Mouse (Mus musculus) cerebellum, adult 2 months (tissue): Measurements from ENCODE around the gene Ifngr2.

Experiments
- CTCF ChIP-seq: fragments of 200-500 bp; IDR thresholded peaks from 2 replicates; pipeline ENCODE4 v1.5.1; 2011; ENCODE audit warnings: low read depth, mild to moderate bottlenecking, control low read depth, low read length, moderate library complexity, borderline replicate concordance; ENCODE audit not compliant: insufficient read depth
- POLR2A ChIP-seq: fragments of 200-500 bp; IDR thresholded peaks from 2 replicates; pipeline ENCODE4 v1.6.1; 2011; ENCODE audit warnings: low read length, control low read depth, borderline replicate concordance; ENCODE audit not compliant: insufficient read depth

DNA sequence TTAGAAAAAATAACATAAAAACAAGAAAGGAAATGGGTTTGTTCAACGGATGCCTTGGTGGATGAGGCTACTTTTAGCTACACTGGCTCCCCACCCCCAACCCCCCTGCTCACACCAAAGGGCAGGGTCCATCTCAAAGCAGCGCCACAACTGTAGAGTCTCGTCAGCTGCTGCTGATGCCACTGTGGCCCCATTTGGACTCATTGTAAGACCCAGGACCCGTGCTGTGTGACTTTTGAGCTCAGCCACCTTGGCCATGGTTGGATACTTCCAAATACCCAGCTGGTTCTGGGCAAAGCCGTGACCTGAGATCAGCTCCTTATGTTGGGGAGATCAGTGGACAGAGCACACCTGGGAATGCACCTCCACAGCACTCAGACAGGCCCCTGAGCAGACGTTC, 33.8 kb upstream of the Ifngr2 start:
- TF ChIP-seq POLR2A (no peak), CTCF (no peak)
